Mouse (Mus musculus) A20 (cell line): ENCODE results near the gene Corin.
A peak's percentile ranks its signal among the peaks of the same experiment; 100 is the strongest.

Experiments used
- DNase-seq: peaks from one replicate; pipeline ENCODE4 v3.0.0-alpha.2; 2011; ENCODE audit warnings: low read depth, low spot score

Corin gene

GRCm38 (mm10) chr5:72503531-72504523, at the start of gene Corin:
Gene Corin, minus strand, starts transcription at chr5:72504473.
- DNase-seq = no peak

- DNase-seq = no peak
Measured at GRCm38 (mm10) chr5:72551209-72551608, 46.9 kb upstream of the Corin start.

GRCm38 (mm10) chr5:72528896-72529295, 24.6 kb upstream of the Corin start:
- DNase-seq = no peak

GRCm38 (mm10) chr5:72513808-72514207, 9.5 kb upstream of the Corin start:
- DNase-seq = no peak

GRCm38 (mm10) chr5:72505740-72506139, 1.5 kb upstream of the Corin start:
- DNase-seq = peak; percentile 36

- no peak for DNase-seq
Measured at GRCm38 (mm10) chr5:72502778-72503177, 1.5 kb downstream of the Corin start.

- no peak for DNase-seq
Measured at GRCm38 (mm10) chr5:72501763-72502162, 2.5 kb downstream of the Corin start.

- DNase-seq = no peak
Measured at GRCm38 (mm10) chr5:72498271-72498670, 6.0 kb downstream of the Corin start.

- no peak for DNase-seq
Measured at GRCm38 (mm10) chr5:72496756-72497155, 7.5 kb downstream of the Corin start.

GRCm38 (mm10) chr5:72493906-72494305, 10.4 kb downstream of the Corin start:
- no peak for DNase-seq

- no peak for DNase-seq
Measured at GRCm38 (mm10) chr5:72491232-72491631, 13.0 kb downstream of the Corin start.

GRCm38 (mm10) chr5:72480456-72480855, 23.8 kb downstream of the Corin start:
- DNase-seq = no peak

- DNase-seq = no peak
Measured at GRCm38 (mm10) chr5:72472317-72473009, 31.8 kb downstream of the Corin start.

GRCm38 (mm10) chr5:72471746-72472145, 32.5 kb downstream of the Corin start:
- no peak for DNase-seq

GRCm38 (mm10) chr5:72464932-72465331, 39.3 kb downstream of the Corin start:
- DNase-seq = no peak

GRCm38 (mm10) chr5:72459374-72460112, 44.7 kb downstream of the Corin start:
- DNase-seq = no peak

GRCm38 (mm10) chr5:72453690-72454089, 50.6 kb downstream of the Corin start:
- no peak for DNase-seq

GRCm38 (mm10) chr5:72453176-72453575, 51.1 kb downstream of the Corin start:
- no peak for DNase-seq

- DNase-seq = no peak
Measured at GRCm38 (mm10) chr5:72452750-72453149, 51.5 kb downstream of the Corin start.

- DNase-seq = no peak
Measured at GRCm38 (mm10) chr5:72448846-72449245, 55.4 kb downstream of the Corin start.

GRCm38 (mm10) chr5:72446104-72446503, 58.2 kb downstream of the Corin start:
- no peak for DNase-seq

- DNase-seq = peak; percentile 5
Measured at GRCm38 (mm10) chr5:72443946-72444345, 60.3 kb downstream of the Corin start.
